Mouse (Mus musculus): ENCODE measurements at regions not wholly inside any gene's neighbourhood (a gene's known extent, or its start where the extent isn't known, plus 50 kb on each side); places are given as distances from the start of the nearest gene placed in this dataset.

DNA sequence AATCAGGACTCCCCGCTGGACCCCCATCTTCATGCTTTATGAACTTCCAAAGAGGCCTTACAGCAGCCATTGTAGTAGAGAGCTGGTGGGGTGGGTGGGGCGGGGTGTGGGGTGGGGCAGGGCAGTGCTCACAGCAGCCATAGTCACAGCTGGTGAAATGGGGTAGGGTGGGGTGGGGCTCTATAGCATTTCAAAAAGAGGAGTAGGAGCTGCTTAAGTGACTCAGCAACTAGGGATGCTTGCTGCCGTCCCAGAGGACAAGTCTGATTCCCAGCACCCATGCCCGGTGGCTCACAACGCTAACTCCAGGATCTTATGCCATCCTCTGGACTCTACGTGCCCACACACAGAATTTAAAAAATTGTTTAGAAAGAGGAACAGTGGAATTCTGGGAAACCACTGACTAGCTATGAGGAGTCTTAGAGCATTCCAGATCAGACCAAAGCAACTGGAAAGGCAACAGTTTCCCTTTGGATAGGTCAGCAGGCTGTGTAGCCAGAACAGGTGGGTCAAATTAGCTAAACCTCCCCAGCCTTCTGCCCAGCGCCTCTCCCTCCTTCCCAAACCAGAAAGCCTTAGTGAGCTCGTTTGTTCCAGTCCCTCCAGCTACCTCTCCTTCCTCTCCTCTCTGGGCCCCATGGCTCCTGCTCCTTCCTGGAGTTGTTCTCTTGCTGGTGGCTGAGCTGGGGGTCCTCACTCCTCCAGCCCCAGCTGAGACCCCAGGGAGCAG is 89.7 kb downstream of the Syf2 start:
- H3K36me3 ChIP-seq (ENCODE audit: insufficient read depth), result no peaks in the 10 kb centered on the region
- no peaks in the 10 kb centered on the region for H3K9me3 ChIP-seq (ENCODE audit: low read length)
- TF ChIP-seq CTCF (IDR thresholded peaks at IDR 0.05; ENCODE audit: low read depth), result no peak
- H3K9ac ChIP-seq, result no peak overlapping the region
- ATAC-seq (no peak), DNase-seq (no peak)
- 85% methylated on average over 8 of the region's 8 CpGs for WGBS
- H3K4me2 ChIP-seq (ENCODE audit: low read depth), result no peak overlapping the region
- no peaks in the 10 kb centered on the region for H3K27me3 ChIP-seq (ENCODE audit: insufficient read depth, low read length)
- no peak overlapping the region for H3K4me3 ChIP-seq (ENCODE audit: low read depth, low read length)
- no peak overlapping the region for H3K27ac ChIP-seq (ENCODE audit: low read depth, low read length)
- H3K4me1 ChIP-seq (ENCODE audit: insufficient read depth), result no peaks in the 10 kb centered on the region

GRCm38 (mm10) chr4:135023200-135023599 is 92.5 kb downstream of the Syf2 start:
- Histone ChIP-seq H3K9me3 (ENCODE audit: low read length) (no peaks in the 10 kb centered on the region), H3K4me1 (ENCODE audit: insufficient read depth) (no peaks in the 10 kb centered on the region), H3K4me2 (ENCODE audit: low read depth) (no peak overlapping the region), H3K4me3 (ENCODE audit: low read depth, low read length) (no peak overlapping the region), H3K27me3 (ENCODE audit: insufficient read depth, low read length) (no peaks in the 10 kb centered on the region), H3K27ac (ENCODE audit: low read depth, low read length) (no peak overlapping the region), H3K36me3 (ENCODE audit: insufficient read depth) (no peaks in the 10 kb centered on the region), H3K9ac (no peak overlapping the region)
- DNase-seq (no peak), ATAC-seq (no peak)
- peak; percentile 36 for TF ChIP-seq CTCF (IDR thresholded peaks at IDR 0.05; ENCODE audit: low read depth)
- WGBS, result 93% methylated on average over 5 of the region's 5 CpGs

DNA sequence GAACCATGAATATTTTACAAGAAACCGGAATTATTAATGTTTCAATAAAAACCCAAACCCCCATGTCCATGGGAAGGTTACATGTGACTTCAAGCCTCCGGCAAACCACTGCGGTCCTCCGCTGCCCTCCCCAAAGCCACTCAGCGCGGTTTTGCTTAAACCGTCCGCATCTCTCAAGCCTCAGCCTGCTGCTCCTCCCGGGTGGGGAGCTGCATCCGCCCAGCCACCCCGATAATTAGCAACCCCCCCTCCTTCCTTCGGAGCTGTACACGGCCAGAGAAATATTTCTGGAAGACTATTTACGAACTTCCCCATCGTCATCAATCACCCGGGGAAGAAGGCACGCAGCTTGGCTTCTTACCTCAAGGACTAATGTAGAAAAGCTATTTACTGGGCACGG is 94.7 kb upstream of the Runx3 start:
- no peaks in the 10 kb centered on the region for H3K4me1 ChIP-seq (ENCODE audit: insufficient read depth)
- no peak overlapping the region for H3K27ac ChIP-seq (ENCODE audit: low read depth, low read length)
- no peak overlapping the region for H3K4me2 ChIP-seq (ENCODE audit: low read depth)
- H3K36me3 ChIP-seq (ENCODE audit: insufficient read depth), result no peaks in the 10 kb centered on the region
- ATAC-seq (no peak), DNase-seq (no peak)
- H3K9ac ChIP-seq, result no peak overlapping the region
- 71% methylated on average over 18 of the region's 18 CpGs for WGBS
- H3K4me3 ChIP-seq (ENCODE audit: low read depth, low read length), result no peak overlapping the region
- H3K9me3 ChIP-seq (ENCODE audit: low read length), result no peaks in the 10 kb centered on the region
- TF ChIP-seq CTCF (IDR thresholded peaks at IDR 0.05; ENCODE audit: low read depth), result no peak
- H3K27me3 ChIP-seq (ENCODE audit: insufficient read depth, low read length), result no peaks in the 10 kb centered on the region

- no peaks in the 10 kb centered on the region for H3K27me3 ChIP-seq (ENCODE audit: insufficient read depth, low read length)
- no peak overlapping the region for H3K4me3 ChIP-seq (ENCODE audit: low read depth, low read length)
- DNase-seq (no peak), ATAC-seq (no peak)
- no peak overlapping the region for H3K4me2 ChIP-seq (ENCODE audit: low read depth)
- no peak for TF ChIP-seq CTCF (IDR thresholded peaks at IDR 0.05; ENCODE audit: low read depth)
- WGBS, result 62% methylated on average over 8 of the region's 8 CpGs
- no peaks in the 10 kb centered on the region for H3K36me3 ChIP-seq (ENCODE audit: insufficient read depth)
- no peak overlapping the region for H3K27ac ChIP-seq (ENCODE audit: low read depth, low read length)
- no peaks in the 10 kb centered on the region for H3K4me1 ChIP-seq (ENCODE audit: insufficient read depth)
- H3K9ac ChIP-seq, result no peak overlapping the region
- no peaks in the 10 kb centered on the region for H3K9me3 ChIP-seq (ENCODE audit: low read length)
These were observed 93.3 kb upstream of the Runx3 start for GRCm38 (mm10) chr4:135027136-135027535.

DNA sequence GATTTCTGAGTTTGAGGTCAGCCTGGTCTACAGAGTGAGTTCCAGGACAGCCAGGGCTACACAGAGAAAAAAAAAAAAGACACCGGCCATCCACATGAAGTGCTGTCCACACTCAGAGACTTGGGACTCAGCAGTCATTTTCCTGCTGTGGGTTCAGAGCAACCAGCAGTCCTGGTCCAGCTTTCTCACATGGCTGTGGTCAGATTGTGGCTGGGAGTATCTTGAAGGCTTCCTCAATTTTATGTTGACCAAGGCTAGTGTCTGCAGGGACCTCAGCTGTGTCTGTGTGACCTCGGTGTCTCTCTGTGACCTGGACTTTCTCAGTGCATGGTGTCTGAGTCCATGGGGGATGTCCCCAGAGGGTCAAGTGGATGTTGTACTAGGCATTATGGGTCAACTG is 90.7 kb upstream of the Runx3 start:
- H3K4me2 ChIP-seq (ENCODE audit: low read depth), result no peak overlapping the region
- WGBS, result 97% methylated on average over 2 of the region's 2 CpGs
- no peak for DNase-seq
- H3K4me1 ChIP-seq (ENCODE audit: insufficient read depth), result no peaks in the 10 kb centered on the region
- H3K9me3 ChIP-seq (ENCODE audit: low read length), result no peaks in the 10 kb centered on the region
- H3K4me3 ChIP-seq (ENCODE audit: low read depth, low read length), result no peak overlapping the region
- ATAC-seq, result no peak
- H3K27ac ChIP-seq (ENCODE audit: low read depth, low read length), result no peak overlapping the region
- TF ChIP-seq CTCF (IDR thresholded peaks at IDR 0.05; ENCODE audit: low read depth), result no peak
- H3K36me3 ChIP-seq (ENCODE audit: insufficient read depth), result no peaks in the 10 kb centered on the region
- H3K27me3 ChIP-seq (ENCODE audit: insufficient read depth, low read length), result no peaks in the 10 kb centered on the region
- H3K9ac ChIP-seq, result no peak overlapping the region

GRCm38 (mm10) chr4:135032461-135032860 is 88.0 kb upstream of the Runx3 start:
- no peak overlapping the region for H3K9ac ChIP-seq
- no peak overlapping the region for H3K4me2 ChIP-seq (ENCODE audit: low read depth)
- H3K27me3 ChIP-seq (ENCODE audit: insufficient read depth, low read length), result no peaks in the 10 kb centered on the region
- DNase-seq (no peak), ATAC-seq (no peak)
- no peaks in the 10 kb centered on the region for H3K4me1 ChIP-seq (ENCODE audit: insufficient read depth)
- no peak for TF ChIP-seq CTCF (IDR thresholded peaks at IDR 0.05; ENCODE audit: low read depth)
- no peaks in the 10 kb centered on the region for H3K9me3 ChIP-seq (ENCODE audit: low read length)
- no peak overlapping the region for H3K4me3 ChIP-seq (ENCODE audit: low read depth, low read length)
- H3K27ac ChIP-seq (ENCODE audit: low read depth, low read length), result no peak overlapping the region
- WGBS, result 13% methylated on average over 9 of the region's 9 CpGs
- no peaks in the 10 kb centered on the region for H3K36me3 ChIP-seq (ENCODE audit: insufficient read depth)

DNA sequence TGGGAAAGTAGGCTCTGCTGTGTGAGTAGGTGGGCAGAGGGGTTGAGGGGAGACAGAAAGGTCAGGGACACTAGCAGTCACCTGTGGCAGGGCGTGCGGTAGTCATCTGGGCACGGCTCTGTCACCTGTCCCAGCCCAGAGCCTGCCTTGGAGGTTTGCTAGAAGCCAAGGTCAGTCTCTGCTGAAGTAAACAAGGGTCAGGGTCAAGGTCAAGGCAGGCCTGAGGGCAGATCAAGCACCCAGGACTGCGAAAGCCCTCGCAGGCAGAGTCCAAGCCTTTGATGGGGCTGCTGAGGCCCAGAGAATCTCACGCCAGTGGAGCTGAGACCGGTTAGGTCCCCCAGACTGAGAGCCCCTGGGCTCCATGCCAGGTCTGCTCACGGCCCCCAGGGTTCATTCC is 87.2 kb upstream of the Runx3 start:
- no peak overlapping the region for H3K27ac ChIP-seq (ENCODE audit: low read depth, low read length)
- DNase-seq, result no peak
- TF ChIP-seq CTCF (IDR thresholded peaks at IDR 0.05; ENCODE audit: low read depth), result no peak
- no peaks in the 10 kb centered on the region for H3K9me3 ChIP-seq (ENCODE audit: low read length)
- H3K36me3 ChIP-seq (ENCODE audit: insufficient read depth), result no peaks in the 10 kb centered on the region
- 64% methylated on average over 8 of the region's 8 CpGs for WGBS
- ATAC-seq, result no peak
- H3K4me3 ChIP-seq (ENCODE audit: low read depth, low read length), result no peak overlapping the region
- no peaks in the 10 kb centered on the region for H3K4me1 ChIP-seq (ENCODE audit: insufficient read depth)
- H3K27me3 ChIP-seq (ENCODE audit: insufficient read depth, low read length), result no peaks in the 10 kb centered on the region
- no peak overlapping the region for H3K4me2 ChIP-seq (ENCODE audit: low read depth)
- H3K9ac ChIP-seq, result no peak overlapping the region
